Mouse (Mus musculus): ENCODE measurements around the gene Nyx. TPM values are rescaled to one million over a fixed set of nuclear protein-coding genes. Genes with fewer than 3 reads are reported as not detected.

Nyx gene
- total RNA-seq, 4 experiments from 2014 or later = 0.26 to 0.40 (median 0.33) TPM

- DNase-seq = no peak
Observed at GRCm38 (mm10) chrX:13494892-13495703, 29.2 kb downstream of the Nyx start.

- DNase-seq = no peak
Observed at GRCm38 (mm10) chrX:13500284-13500683, 34.4 kb downstream of the Nyx start.

GRCm38 (mm10) chrX:13502862-13503375, 37.0 kb downstream of the Nyx start:
- no peak for DNase-seq

GRCm38 (mm10) chrX:13504389-13504788, 38.5 kb downstream of the Nyx start:
- no peak for DNase-seq

GRCm38 (mm10) chrX:13506376-13506775, 40.5 kb downstream of the Nyx start:
- DNase-seq = no peak

- DNase-seq = no peak
Observed at GRCm38 (mm10) chrX:13513127-13513526, 47.2 kb downstream of the Nyx start.

- DNase-seq = no peak
Observed at GRCm38 (mm10) chrX:13513864-13514263, 48.0 kb downstream of the Nyx start.

- no peak for DNase-seq
Observed at GRCm38 (mm10) chrX:13516451-13516850, 50.5 kb downstream of the Nyx start.

GRCm38 (mm10) chrX:13518019-13518418, 52.1 kb downstream of the Nyx start:
- no peak for DNase-seq

GRCm38 (mm10) chrX:13518781-13519407, 53.0 kb downstream of the Nyx start:
- DNase-seq = no peak

- DNase-seq = no peak
Observed at GRCm38 (mm10) chrX:13519408-13519783, 53.5 kb downstream of the Nyx start.

- DNase-seq = no peak
Observed at GRCm38 (mm10) chrX:13520566-13520965, 54.7 kb downstream of the Nyx start.

- no peak for DNase-seq
Observed at GRCm38 (mm10) chrX:13521288-13521687, 55.4 kb downstream of the Nyx start.

Other genes starting within 250 kb of the Nyx start
- gene Ddx3x, start 185.1 kb upstream of the Nyx start, total RNA-seq (2022) = 100 to 1,000 TPM; 290 to 412 (median 345) TPM
- 1 to 10 TPM; 1.0 to 4.6 (median 2.2) TPM for gene Gpr34, start 166.0 kb downstream of the Nyx start, total RNA-seq (2022)
- gene Gpr82, start 195.3 kb downstream of the Nyx start, total RNA-seq (2022) = not detected